Mouse (Mus musculus) embryonic facial prominence, embryonic 15.5 days (tissue): ENCODE measurements around the gene Tedc2. TPM values are rescaled to one million over a fixed set of nuclear protein-coding genes. Genes with fewer than 3 reads are reported as not detected.

Experiments
- ATAC-seq: fragments of 200-750 bp; cut with Nextera tagmentation; 2 replicates; pipeline ENCODE4 v1.8.0; 2017; ENCODE audit warnings: low read depth, moderate TSS enrichment; ENCODE audit not compliant: insufficient number of reproducible peaks, low FRiP score, low TSS enrichment
- H3K27ac ChIP-seq: fragments of 300-500 bp; sonication (generic); replicated peaks from 2 replicates; pipeline ENCODE4 v1.5.1; 2015; ENCODE audit warnings: mild to moderate bottlenecking, inconsistent platforms
- H3K27me3 ChIP-seq: fragments of 300-500 bp; sonication (generic); 2 replicates; pipeline ENCODE4 v1.6.1; 2015; ENCODE audit warnings: inconsistent platforms
- H3K36me3 ChIP-seq: fragments of 300-500 bp; sonication (generic); 2 replicates; pipeline ENCODE4 v1.6.1; 2015; ENCODE audit warnings: mild to moderate bottlenecking, inconsistent platforms
- H3K4me1 ChIP-seq: fragments of 300-500 bp; sonication (generic); 2 replicates; pipeline ENCODE4 v1.6.1; 2015; ENCODE audit warnings: inconsistent platforms
- H3K4me2 ChIP-seq: fragments of 300-500 bp; sonication (generic); replicated peaks from 2 replicates; pipeline ENCODE4 v1.6.1; 2015; ENCODE audit warnings: mild to moderate bottlenecking, inconsistent platforms
- H3K4me3 ChIP-seq: fragments of 300-500 bp; sonication (generic); replicated peaks from 2 replicates; pipeline ENCODE4 v1.5.1; 2015; ENCODE audit warnings: mild to moderate bottlenecking, inconsistent platforms
- H3K9ac ChIP-seq: fragments of 300-500 bp; sonication (generic); 2 replicates; pipeline ENCODE4 v1.6.1; 2015; ENCODE audit warnings: inconsistent platforms
- H3K9me3 ChIP-seq: fragments of 300-500 bp; sonication (generic); replicated peaks from 2 replicates; pipeline ENCODE4 v1.6.1; 2016; ENCODE audit warnings: inconsistent platforms
- WGBS: fragments of 180-500 bp; shearing (Covaris S2); methylation state at CpG from one replicate; pipeline ENCODE4 v1.1.7; 2015; 5-methylcytosine and 5-hydroxymethylcytosine counted together
- polyA plus RNA-seq: library from polyadenylated mRNA; unstranded; fragments of >200 nt; fragmentation: Nextera tagmentation; extraction: Ambion mirVana; gene quantifications from 2 replicates; pipeline ENCODE4 v1.2.1, GENCODE M21; 2015

Gene Tedc2
- polyA plus RNA-seq, 1 experiment from 2014 or later: 13.0 TPM

- WGBS: 90% methylated on average over 4 of the region's 4 CpGs
- no peak for ATAC-seq
- no peak overlapping the region for H3K27ac ChIP-seq
- H3K36me3 ChIP-seq: peaks cover 82% of the 10 kb centered on the region
- no peak overlapping the region for H3K4me3 ChIP-seq
- H3K4me2 ChIP-seq: no peak overlapping the region
- H3K9me3 ChIP-seq: 0 out of 2 replicates have a peak, but pooled peaks cover 4% of the 10 kb centered on the region
- H3K9ac ChIP-seq: no peak overlapping the region
- no peaks in the 10 kb centered on the region for H3K27me3 ChIP-seq
- H3K4me1 ChIP-seq: no peaks in the 10 kb centered on the region
Measured at GRCm38 (mm10) chr17:24243311-24243969, 22.8 kb upstream of the Tedc2 start.

- no peak overlapping the region for H3K9ac ChIP-seq
- 93% methylated on average over 7 of the region's 7 CpGs for WGBS
Measured at GRCm38 (mm10) chr17:24236921-24237320, 16.3 kb upstream of the Tedc2 start.

GRCm38 (mm10) chr17:24236479-24236878 lies 15.8 kb upstream of the Tedc2 start:
- Histone ChIP-seq H3K4me3 (no peak overlapping the region), H3K9me3 (no peaks in the 10 kb centered on the region), H3K4me1 (no peaks in the 10 kb centered on the region), H3K27me3 (no peaks in the 10 kb centered on the region), H3K36me3 (peaks cover 93% of the 10 kb centered on the region), H3K9ac (no peak overlapping the region), H3K4me2 (no peak overlapping the region), H3K27ac (no peak overlapping the region)
- no peak for ATAC-seq
- 97% methylated on average over 1 of the region's 1 CpGs for WGBS

More at GRCm38 (mm10) chr17:24236921-24237320, 16.3 kb upstream of the Tedc2 start:
- Histone ChIP-seq H3K27me3 (no peaks in the 10 kb centered on the region), H3K4me1 (no peaks in the 10 kb centered on the region), H3K36me3 (peaks cover 95% of the 10 kb centered on the region), H3K4me2 (no peak overlapping the region), H3K9me3 (no peaks in the 10 kb centered on the region), H3K4me3 (no peak overlapping the region), H3K27ac (no peak overlapping the region)
- no peak for ATAC-seq

- Histone ChIP-seq H3K27me3 (no peaks in the 10 kb centered on the region), H3K4me3 (no peak overlapping the region), H3K9me3 (no peaks in the 10 kb centered on the region), H3K27ac (no peak overlapping the region), H3K4me1 (no peaks in the 10 kb centered on the region), H3K9ac (no peak overlapping the region), H3K4me2 (no peak overlapping the region), H3K36me3 (peaks cover 88% of the 10 kb centered on the region)
- 87% methylated on average over 5 of the region's 7 CpGs for WGBS
- ATAC-seq: no peak
Measured at GRCm38 (mm10) chr17:24227941-24228340, 7.3 kb upstream of the Tedc2 start.

GRCm38 (mm10) chr17:24226721-24227120 lies 6.1 kb upstream of the Tedc2 start:
- no peak for ATAC-seq

GRCm38 (mm10) chr17:24225851-24226250 lies 5.2 kb upstream of the Tedc2 start:
- Histone ChIP-seq H3K27ac (no peak overlapping the region), H3K27me3 (no peaks in the 10 kb centered on the region), H3K4me3 (no peak overlapping the region), H3K9ac (no peak overlapping the region), H3K4me2 (no peak overlapping the region), H3K36me3 (peaks cover 73% of the 10 kb centered on the region), H3K4me1 (no peaks in the 10 kb centered on the region), H3K9me3 (no peaks in the 10 kb centered on the region)
- 94% methylated on average over 5 of the region's 5 CpGs for WGBS
- no peak for ATAC-seq

More at GRCm38 (mm10) chr17:24226721-24227120, 6.1 kb upstream of the Tedc2 start:
- H3K4me2 ChIP-seq: no peak overlapping the region
- 94% methylated on average over 8 of the region's 8 CpGs for WGBS
- no peak overlapping the region for H3K27ac ChIP-seq
- H3K36me3 ChIP-seq: peaks cover 80% of the 10 kb centered on the region
- no peak overlapping the region for H3K4me3 ChIP-seq
- no peak overlapping the region for H3K9ac ChIP-seq
- H3K27me3 ChIP-seq: no peaks in the 10 kb centered on the region
- no peaks in the 10 kb centered on the region for H3K4me1 ChIP-seq
- H3K9me3 ChIP-seq: no peaks in the 10 kb centered on the region

- ATAC-seq: no peak
- WGBS: 77% methylated on average over 10 of the region's 10 CpGs
Measured at GRCm38 (mm10) chr17:24224741-24225140, 4.1 kb upstream of the Tedc2 start.

GRCm38 (mm10) chr17:24223513-24223912 lies 2.9 kb upstream of the Tedc2 start:
- Histone ChIP-seq H3K27me3 (no peaks in the 10 kb centered on the region), H3K27ac (no peak overlapping the region), H3K9me3 (no peaks in the 10 kb centered on the region), H3K4me1 (peaks cover 14% of the 10 kb centered on the region), H3K36me3 (peaks cover 55% of the 10 kb centered on the region), H3K4me2 (no peak overlapping the region), H3K4me3 (no peak overlapping the region), H3K9ac (no peak overlapping the region)
- ATAC-seq: no peak
- WGBS: 85% methylated on average over 5 of the region's 5 CpGs

More at GRCm38 (mm10) chr17:24224741-24225140, 4.1 kb upstream of the Tedc2 start:
- no peaks in the 10 kb centered on the region for H3K9me3 ChIP-seq
- H3K9ac ChIP-seq: no peak overlapping the region
- H3K27me3 ChIP-seq: no peaks in the 10 kb centered on the region
- H3K4me3 ChIP-seq: no peak overlapping the region
- H3K4me2 ChIP-seq: no peak overlapping the region
- H3K36me3 ChIP-seq: peaks cover 63% of the 10 kb centered on the region
- H3K27ac ChIP-seq: no peak overlapping the region
- H3K4me1 ChIP-seq: peaks cover 5% of the 10 kb centered on the region

GRCm38 (mm10) chr17:24222653-24223052 lies 2.0 kb upstream of the Tedc2 start:
- no peak for ATAC-seq
- no peak overlapping the region for H3K9ac ChIP-seq
- peaks cover 52% of the 10 kb centered on the region for H3K36me3 ChIP-seq

GRCm38 (mm10) chr17:24216836-24217235 lies 3.8 kb downstream of the Tedc2 start:
- no peak overlapping the region for H3K27ac ChIP-seq
- peaks cover 27% of the 10 kb centered on the region for H3K36me3 ChIP-seq
- H3K27me3 ChIP-seq: no peaks in the 10 kb centered on the region
- no peak for ATAC-seq
- H3K4me3 ChIP-seq: no peak overlapping the region
- H3K4me2 ChIP-seq: no peak overlapping the region
- H3K4me1 ChIP-seq: peaks cover 26% of the 10 kb centered on the region
- 62% methylated on average over 4 of the region's 4 CpGs for WGBS
- H3K9ac ChIP-seq: no peak overlapping the region
- no peaks in the 10 kb centered on the region for H3K9me3 ChIP-seq

More at GRCm38 (mm10) chr17:24222653-24223052, 2.0 kb upstream of the Tedc2 start:
- no peak overlapping the region for H3K4me3 ChIP-seq
- no peak overlapping the region for H3K4me2 ChIP-seq
- no peak overlapping the region for H3K27ac ChIP-seq
- H3K9me3 ChIP-seq: no peaks in the 10 kb centered on the region
- peaks cover 14% of the 10 kb centered on the region for H3K4me1 ChIP-seq
- 78% methylated on average over 6 of the region's 6 CpGs for WGBS
- no peaks in the 10 kb centered on the region for H3K27me3 ChIP-seq

- 56% methylated on average over 6 of the region's 6 CpGs for WGBS
- Histone ChIP-seq H3K9ac (no peak overlapping the region), H3K27ac (no peak overlapping the region), H3K9me3 (no peaks in the 10 kb centered on the region), H3K27me3 (no peaks in the 10 kb centered on the region), H3K4me1 (peaks cover 49% of the 10 kb centered on the region), H3K4me2 (no peak overlapping the region), H3K36me3 (peaks cover 26% of the 10 kb centered on the region), H3K4me3 (no peak overlapping the region)
- no peak for ATAC-seq
Measured at GRCm38 (mm10) chr17:24213186-24213585, 7.5 kb downstream of the Tedc2 start.
